Mouse (Mus musculus) gastrocnemius, postnatal 4 days (tissue): ENCODE measurements around the gene Pld1. TPM values are rescaled to one million over a fixed set of nuclear protein-coding genes. Genes with fewer than 3 reads are reported as not detected.
"Not testable (repeated sequence)": the region's sequence is repeated elsewhere in the genome, so short reads cannot be mapped to it uniquely, and the experiment has no call there.

Experiments used
- DNase-seq, 2 experiments: peaks; one replicate each; pipeline ENCODE4 v3.0.0; 2021 to 2022; ENCODE audit warnings: low spot score in 2 of 2, mixed read lengths in 2 of 2
- total RNA-seq, 2 experiments: library from RNA; stranded (reverse); gene quantifications; 2 replicates each; pipeline ENCODE4 v1.2.3; 2021

Pld1 gene
- total RNA-seq, 2 experiments from 2014 or later, result 13.9 to 14.7 TPM

DNA sequence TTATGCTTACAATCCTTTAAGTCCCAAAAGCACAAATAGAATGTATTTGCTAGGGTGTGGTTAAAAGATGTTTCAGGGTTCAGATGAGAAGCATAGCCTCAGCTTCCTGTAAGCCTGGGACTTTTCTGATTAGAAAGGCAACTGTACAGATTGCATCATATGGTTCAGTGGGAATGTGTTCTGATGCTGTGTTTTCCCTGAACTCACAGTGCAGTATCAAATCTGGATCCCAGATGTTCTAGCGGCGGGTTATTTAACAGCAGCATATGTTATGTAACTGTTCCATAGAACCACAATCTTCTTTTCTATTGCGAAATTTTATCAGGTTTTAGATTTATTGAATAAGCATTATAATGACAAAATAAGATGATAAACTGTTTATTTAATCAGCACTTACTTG lies 3.1 kb downstream of the Pld1 start:
- DNase-seq, result no peak

DNA sequence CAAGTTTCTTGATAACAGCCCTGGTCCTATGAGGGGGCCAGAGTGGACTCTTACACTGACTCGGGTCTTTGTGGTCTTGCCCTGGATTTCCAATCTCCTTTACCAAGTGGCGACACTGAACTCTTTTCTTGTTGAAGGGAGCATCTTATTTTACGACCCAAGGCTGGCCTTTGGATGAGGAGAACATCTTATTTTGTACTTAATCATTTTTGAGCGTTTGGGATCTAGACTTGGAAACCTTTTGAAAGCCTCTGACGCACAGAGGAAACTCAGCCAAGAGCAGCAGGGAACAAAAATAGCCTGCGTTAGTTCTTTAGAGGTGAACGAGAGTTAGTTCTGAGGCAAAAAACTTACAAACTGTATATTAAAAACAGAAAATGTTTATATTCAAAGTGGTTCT lies 4.5 kb downstream of the Pld1 start:
- DNase-seq, result peak in 1 of 2 experiments; percentile 17

DNA sequence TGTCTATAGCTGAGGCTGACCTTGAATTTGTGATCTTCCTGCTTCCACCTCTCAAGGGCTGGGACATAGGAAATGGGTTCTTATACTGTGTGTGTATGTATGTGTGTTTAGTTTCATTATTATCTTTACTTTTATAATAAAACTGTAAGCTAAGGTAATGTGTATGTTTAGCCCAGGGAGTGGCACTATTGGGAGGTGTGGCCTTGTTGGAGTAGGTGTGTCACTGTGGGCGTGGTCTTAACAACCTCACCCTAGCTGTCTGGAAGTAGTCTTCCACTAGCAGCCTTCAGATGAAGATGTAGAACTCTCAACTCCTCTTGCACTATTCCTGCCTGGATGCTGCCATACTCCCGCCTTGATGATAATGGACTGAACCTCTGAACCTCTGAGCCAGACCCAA lies 6.9 kb downstream of the Pld1 start:
- DNase-seq, result not testable (repeated sequence)

DNA sequence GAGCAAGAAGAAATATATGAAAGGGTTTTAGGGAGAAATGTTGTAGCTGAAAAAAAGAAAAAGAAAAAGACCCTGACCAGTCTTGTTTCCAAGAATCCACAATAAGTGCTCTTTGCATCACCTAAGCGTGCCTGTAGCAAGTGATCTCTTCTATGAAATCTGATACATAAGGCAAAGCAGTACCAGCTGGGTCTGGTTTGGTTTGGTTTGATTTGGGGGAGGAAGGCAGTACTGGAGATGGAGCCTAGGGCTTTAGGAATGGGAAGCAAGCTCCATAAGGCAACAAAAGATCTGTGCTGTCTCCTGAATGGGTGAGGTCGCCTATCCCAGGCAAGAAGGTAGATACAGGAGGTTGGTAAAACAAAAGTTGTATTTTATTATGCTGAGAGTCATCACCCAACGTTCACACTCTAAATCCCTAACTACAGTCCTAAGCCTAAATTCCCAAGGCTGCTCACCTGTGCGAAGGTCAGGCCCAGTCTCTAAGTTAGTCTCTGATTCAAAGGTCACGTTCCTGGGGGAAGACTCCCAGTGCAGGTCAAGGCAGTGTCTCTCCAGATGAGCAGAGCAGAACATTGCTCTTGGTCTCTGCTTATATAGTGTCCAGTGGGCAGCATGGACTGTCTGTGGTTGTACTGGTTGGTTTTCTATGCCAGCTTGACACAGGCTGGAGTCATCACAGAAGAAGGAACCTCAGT lies 10.8 kb downstream of the Pld1 start:
- no peak for DNase-seq

DNA sequence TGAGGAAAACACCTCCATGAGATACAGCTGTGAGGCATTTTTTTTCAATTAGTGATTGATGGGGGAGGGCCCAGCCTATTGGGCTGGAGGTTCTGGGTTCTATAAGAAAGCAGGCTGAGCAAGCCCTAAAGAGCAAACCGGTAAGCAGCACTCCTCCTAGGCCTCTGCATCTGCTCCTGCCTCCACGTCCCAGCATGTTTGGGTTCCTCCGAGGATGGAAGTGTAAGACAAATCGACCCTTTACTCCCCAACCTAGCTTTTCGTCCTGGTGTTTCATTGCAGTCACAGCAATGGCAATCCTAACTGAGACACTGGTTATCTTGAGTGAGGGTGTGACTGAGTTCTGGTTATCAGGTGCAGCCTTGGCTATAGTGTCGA lies 11.4 kb downstream of the Pld1 start:
- DNase-seq, result no peak

DNA sequence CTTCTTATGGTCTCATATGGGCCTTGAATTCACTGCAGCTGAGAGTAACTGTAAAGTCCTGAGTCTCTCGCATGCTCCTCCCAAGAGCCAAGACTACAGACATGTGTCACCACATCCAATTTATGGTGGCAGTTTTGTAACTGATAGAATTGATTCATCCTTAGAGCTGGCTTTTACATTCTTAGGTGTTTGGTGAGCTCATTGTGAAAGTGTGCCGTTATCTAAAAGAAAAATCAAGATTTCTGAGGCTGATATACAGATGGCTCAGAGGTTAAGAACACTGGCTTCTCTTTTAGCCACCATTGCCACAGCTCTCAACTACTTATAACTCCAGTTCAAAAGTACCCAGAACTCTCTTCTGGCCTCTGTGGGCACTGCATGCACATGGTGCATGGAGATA lies 12.2 kb downstream of the Pld1 start:
- no peak for DNase-seq

DNA sequence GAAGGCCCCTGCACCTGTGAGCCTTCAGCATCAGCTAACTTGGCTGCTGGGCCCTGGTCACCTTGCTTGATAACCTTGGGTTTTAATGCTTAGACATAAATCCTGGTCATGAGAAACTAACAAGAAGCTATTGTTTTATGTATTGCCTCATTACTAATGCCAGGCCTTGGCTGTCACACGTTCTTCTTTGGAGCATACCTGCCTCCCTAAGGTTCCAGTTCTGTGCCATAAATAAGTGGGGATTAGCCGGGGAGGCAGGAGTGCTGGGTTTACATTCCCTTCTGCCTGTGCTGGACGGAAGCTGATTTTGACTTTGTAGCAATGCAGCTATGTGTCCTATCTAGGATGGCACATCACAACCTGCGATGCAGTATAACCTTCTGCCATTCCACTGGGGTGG lies 13.2 kb downstream of the Pld1 start:
- DNase-seq, result no peak

DNA sequence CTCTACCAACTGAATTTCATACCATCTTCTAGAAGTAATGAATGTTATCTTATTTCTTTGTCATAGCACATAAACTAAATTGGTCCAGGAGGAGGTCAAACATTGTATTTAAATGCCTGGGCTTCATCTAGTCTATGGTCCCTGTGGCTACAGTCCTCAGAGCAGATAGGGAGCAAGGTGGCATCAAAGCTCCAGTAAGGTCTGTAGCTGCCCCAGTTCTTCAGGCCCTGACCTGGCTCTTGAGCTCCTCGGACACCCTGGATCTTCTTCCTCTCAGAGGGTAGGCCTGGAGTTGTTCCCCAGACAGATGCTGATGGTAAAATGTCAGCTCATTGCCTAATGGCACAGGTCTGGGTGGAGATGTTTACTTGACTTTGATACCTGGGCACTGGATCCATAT lies 17.5 kb downstream of the Pld1 start:
- no peak for DNase-seq

DNA sequence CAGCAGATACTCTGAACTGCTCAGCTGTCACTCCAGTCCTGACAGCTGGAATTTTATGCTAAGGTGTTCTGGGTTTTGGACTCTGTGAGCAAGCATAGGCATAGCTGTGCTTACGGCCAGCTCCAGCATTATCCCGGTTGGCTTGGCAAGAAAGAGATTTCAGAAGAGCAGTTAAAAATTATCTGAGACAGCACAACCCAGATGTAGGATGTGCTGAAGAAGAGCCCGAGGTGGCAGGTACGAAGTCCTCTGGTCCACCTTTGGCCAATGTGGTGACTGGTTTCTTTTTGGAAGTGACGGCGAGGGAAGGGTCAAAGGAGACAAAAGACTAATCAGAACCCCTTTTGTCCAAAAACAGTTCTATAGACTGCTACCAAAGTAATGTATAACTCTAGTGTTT lies 20.7 kb downstream of the Pld1 start:
- DNase-seq, result no peak

DNA sequence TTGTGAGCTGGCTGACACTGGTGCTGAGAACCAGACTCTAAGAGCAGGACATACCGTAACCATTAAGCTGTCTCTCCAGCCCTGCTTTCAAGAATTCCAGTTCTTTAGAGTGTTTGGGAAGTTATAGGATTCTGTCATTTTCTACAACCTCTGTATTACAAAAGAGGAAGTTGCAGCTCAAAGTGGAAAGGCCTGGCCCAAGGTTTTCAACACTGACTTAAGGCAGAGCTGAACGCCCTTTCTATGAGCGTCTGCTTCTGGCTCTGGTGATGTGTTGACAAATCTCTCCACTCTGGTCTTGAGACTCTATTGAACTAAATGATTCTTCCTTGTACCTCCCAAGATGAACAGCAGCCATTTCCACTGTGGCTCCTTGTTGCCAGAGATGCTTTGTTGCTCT lies 22.7 kb downstream of the Pld1 start:
- DNase-seq, result no peak

DNA sequence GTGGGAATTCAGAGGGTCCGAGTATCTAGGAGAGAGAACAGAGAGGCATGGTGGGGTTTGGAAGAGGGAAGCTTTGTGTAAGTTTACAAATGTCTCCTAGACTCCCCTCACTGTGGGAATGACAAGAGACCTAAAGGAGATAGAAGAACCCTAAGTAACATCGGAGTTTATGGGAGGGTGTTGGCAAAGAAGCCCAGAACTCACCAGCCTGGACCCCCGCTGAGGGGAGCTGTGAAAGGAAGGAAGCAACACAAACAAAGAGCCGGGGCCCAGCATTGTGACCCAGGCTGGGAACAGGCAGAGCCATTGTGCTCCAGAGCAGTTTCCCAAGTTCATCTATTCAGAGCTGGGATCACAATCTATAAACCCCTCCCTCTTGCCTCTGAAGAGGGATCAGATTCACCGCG lies 25.3 kb downstream of the Pld1 start:
- DNase-seq, result no peak

DNA sequence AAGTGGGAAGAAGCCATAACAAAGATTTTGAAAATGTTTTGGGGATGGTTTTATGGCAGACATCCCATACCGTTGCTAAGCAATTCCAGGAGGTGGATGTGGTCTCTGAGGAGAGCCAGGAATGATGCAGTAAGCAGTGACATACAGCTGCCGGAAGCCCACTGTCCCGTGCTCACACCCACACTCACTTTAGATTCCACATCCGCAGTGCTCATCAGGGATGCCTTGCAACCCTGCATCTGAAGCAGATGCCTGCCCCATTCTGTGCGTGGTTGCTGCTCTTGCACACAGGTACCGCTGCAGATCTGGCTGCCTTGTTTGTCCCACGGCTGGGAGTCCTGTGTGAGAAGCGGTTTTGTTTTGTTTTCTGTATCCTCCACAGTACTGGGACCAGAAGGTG lies 30.2 kb downstream of the Pld1 start:
- DNase-seq, result no peak

DNA sequence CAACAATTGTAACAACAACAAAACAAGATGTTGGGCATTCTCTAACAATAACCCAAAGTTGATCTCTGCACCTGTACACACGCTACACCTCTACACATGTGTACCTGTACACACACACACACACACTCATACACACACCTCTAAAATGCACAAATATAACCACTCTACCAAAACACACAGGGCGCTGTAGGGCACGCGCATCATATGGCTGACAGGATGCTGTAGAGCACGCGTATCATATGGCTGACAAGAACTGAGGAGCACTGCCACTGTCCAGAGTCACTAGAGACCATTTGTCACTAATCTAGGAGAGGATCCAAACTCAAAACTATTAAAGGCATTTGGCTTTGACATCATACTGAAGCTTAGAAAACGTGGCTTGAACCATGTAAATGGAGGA lies 35.4 kb downstream of the Pld1 start:
- no peak for DNase-seq

DNA sequence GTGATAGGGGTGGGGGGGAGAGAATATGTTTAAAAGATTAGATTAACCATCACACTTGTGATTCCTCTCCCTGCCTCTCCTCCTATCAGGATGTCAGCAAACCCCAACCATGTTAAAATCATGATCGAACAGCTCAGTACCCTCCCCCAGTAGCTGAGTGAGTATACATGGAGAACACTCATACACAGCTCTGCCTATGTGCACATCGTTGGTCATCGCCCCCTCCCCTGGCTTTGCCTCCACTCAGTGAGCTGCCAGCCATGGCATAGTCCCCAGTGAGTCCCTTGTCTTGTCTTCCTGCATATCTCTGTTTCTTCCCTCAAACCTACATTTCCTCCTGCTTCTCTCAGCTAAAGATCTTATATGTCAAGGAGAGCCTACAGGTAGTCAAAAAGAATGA lies 36.5 kb downstream of the Pld1 start:
- DNase-seq, result no peak

DNA sequence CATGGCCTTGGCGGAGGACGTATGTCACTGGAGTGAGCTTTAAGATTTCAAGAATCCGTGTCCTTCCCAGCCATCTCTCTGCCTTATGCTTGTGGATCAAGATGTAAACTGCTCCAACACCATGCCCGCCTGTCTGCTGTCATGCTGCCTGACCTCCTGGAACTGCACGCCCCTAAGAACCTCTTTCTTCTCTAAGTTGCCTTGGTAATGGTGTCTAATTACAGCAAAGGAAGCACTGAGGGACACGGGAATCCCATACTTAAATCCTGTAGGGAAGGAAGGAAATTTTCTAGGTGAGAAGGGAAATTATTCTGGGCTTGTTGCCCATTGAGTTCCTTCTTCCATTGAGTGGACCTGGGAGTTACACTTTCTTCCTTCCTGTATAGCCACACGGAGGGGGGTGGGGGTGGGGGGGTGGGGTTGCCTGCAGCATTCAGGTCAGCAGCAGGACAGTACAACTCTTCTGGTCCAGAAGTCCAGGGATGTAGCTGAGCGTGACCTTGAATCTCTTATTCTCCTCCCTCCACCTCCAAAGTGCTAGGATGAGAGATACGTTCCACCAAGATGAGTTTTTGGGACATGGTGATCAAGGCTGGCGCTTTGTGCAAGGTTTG lies 38.5 kb downstream of the Pld1 start:
- no peak for DNase-seq

DNA sequence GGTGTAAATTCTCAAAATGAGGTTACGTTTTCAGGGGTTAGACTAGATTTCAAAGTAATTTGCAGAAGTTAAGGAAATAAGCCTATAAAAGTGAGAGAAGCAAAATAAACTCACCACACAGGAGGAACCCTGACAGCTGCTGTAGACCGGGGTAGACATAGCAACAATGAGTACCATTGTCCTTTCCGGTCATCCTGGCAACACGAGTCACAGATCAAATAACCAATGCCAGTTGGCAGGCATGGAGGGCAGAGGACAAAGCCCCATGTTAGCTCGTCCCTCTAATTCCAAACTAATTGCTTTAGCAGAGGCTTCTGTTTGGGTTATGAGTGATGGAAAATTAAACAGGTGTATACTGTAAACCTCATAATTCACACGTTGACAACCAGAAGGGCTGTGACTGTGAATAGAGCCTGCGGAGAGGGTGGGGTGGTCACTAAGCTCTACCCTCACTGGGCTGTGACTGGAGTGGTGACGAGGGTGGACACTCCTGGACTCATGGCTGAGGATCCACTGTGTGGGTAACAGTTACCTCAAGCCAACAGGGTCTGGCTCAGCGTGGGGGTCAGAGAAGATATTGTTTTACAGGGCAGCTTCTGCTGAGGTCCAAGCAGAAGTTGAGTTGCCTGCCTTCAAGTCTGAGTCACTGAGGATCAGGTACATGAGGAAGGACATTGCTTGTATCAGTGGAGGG lies 39.7 kb downstream of the Pld1 start:
- peak in 1 of 2 experiments; percentile 33 for DNase-seq

DNA sequence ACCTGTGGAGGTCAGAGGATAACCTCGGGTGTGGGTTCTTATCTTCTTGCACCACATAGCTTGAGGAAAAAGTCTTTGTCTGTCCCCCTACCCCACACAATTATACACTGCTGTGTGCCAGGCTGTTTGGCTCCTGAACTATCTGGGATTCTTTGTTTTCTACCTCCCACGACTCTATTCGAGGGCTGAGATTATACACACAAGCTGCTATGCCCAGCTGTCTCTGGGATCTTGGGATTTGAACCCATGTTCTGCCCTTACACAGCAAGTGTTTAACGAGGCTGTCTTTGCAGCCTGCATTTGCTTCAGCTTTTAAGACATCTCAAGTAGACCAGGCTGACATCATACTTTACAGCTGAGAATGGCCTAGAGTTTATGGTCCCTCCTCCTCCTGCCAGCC lies 43.1 kb downstream of the Pld1 start:
- DNase-seq, result no peak

DNA sequence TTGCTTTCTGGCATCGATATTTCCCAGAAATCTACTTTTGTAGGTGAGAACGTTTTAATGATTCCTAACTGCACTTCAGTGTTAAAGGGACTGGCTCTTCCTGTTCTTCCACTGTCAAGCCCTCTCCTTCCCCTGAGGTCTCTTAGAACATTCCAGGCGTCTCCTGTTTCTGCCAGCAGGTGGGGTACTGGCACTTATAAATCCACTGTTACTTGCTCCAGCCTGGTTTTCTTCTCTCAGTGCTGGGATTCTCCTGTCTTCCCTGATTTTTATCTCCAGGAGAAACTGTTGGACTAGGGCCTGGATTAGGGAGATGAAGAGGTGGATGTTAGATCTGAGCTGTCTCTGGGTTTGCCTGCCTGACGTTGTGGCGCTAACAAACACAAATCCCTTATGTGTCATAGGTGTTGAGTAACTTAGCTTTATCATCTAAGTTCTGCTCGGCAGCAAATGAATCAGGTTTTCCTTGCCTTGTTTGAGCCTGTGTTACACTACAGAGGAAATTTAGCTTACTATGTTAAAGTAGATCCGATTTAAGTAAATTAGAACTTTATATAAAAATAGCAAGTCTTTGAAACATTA lies 44.0 kb downstream of the Pld1 start:
- DNase-seq, result peak in 1 of 2 experiments; percentile 58

DNA sequence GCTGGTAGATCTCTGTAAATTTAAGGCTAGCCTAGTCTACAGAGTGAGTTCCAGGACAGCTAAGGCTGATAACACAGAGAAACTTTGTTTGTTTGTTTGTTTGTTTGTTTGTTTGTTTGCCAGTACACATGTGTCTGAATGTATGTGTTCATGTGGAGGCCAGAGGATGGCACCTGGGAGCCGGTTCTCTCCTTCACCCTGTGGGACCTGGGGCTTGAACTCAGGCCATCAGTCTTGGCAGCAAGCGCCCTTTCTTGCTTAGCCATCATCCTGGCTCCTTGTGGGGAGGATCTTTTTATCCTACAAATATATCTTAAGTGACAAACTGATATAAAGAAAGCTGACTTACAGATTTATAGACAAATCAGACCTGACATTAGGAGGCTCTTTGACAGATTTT lies 44.8 kb downstream of the Pld1 start:
- DNase-seq, result no peak

DNA sequence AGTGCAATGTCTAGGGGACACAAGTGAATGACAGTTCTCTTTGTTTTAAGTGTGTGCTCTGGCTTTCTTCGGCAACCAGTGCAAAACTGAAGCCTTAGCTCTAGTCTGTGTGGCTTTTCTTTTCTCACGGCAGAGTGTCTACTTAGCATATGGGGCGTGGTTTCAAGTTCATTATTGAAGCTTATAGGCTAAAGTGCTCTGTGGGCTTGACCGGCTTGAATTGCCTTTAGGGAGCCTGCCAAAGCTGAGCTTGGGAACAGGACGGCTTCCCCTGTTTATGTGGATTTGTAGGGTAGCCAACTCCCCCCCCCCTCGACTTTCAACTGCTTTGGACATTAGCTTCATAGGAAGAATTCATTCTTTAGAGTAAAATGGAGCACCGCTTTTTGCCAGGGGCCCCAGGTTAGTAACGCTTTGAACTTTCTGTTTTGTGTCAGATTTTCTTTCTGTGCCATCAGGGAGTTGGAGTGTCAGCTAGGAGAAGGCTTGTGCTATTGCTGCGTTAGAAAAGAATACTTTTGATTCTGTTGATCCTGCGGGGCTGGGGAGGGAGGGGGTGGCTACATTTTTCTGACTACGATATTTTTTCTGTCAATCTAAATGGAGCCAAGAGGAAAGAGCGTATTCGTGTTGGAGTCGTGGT lies 45.6 kb downstream of the Pld1 start:
- DNase-seq, result peak; percentile 26 to 74

DNA sequence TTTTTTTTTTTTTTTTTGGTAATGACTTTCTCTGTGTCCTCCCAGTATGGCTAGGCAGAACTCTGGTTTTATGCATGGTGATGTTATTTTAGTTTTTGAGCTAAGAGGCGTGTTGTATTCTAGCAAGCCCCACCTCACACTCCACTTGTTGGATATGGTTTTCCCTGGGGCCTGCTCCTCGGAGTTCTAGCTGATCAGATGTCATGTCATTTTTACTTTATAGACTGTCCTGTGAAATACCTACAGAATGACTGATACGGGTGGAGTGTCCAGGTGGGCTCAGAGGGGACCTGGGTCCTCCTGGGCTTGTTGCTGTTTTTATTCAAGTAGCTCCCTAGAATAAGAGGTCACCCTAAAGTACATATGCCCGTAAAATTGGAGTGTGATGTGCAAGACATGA lies 46.1 kb downstream of the Pld1 start:
- no peak for DNase-seq

DNA sequence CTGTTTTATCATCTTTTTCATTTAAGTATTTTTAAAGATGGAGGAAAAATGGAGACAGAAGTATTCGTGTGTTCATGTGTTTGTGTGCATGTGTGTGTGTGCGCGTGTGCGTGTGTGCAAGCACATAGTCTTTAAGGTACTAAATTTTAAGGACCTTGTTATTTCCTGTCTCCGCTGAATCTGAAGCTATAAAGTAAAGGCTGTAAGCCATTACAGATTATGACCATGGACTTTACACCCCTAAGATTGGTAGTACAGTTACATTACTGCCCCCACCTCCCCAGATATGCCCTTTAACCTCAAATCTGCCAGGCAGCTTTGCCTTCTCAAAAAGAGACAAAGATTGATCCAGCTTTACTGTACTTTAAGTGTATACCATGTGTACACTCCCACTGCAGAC lies 46.8 kb downstream of the Pld1 start:
- DNase-seq, result no peak
